Mouse (Mus musculus): Measurements from ENCODE around the gene Irx5. TPM values are rescaled to one million over a fixed set of nuclear protein-coding genes. Genes with fewer than 3 reads are reported as not detected.
A peak's percentile ranks its signal among the peaks of the same experiment; 100 is the strongest.

The Irx5 gene
- polyA plus RNA-seq, 1 experiment from 2014 or later = 5.7 TPM

DNA sequence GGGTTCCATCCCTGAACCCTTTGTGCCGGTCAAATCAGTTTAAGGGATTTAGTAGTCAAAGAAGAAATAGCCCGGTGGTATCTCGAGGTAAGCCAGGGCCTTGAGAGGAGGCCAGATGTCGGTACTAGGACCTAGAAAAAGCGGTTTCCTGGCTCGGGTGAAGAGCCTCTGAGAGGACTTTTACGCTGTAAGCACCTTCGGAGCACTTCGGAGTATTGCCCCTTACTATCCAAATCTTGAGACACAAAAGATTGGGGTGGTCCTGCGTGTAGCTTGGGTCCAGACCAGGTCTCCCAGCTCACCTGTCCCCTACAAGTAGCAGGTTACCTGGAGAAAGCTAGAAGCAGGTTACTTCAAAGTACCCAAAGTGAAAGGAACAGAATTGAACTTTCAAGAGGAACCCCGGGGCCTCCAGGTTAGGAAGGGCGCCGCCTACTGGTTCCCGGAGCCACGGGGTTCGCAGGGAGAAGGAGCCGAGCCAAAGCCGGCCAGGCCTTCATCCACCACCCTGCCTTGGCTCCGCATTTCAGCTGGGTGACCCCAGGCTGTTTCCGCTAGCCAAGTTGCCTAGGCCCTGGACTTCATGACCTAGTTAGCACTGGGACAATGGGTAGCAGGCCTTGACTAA is 6.8 kb downstream of the Irx5 start:
- Histone ChIP-seq H3K36me3 (ENCODE audit: control insufficient read depth, insufficient read depth, low read length) (no peaks in the 10 kb centered on the region), H3K27ac (ENCODE audit: low read depth, low read length) (no peak overlapping the region), H3K9ac (replicated peaks; ENCODE audit: low read depth, low read length) (no peak overlapping the region), H3K4me2 (ENCODE audit: low read depth, low read length) (peak overlapping the region; percentile 38), H3K27me3 (ENCODE audit: control insufficient read depth, insufficient read depth, low read length) (peaks cover 21% of the 10 kb centered on the region), H3K4me3 (ENCODE audit: low read depth, low read length) (peak overlapping the region; percentile 5; the same call in 1 of the 2 replicates), H3K4me1 (ENCODE audit: control insufficient read depth, insufficient read depth, low read length) (peaks cover 9% of the 10 kb centered on the region; the same call in 1 of the 2 replicates), H3K9me3 (ENCODE audit: control insufficient read depth, low read length) (no peaks in the 10 kb centered on the region)
- WGBS = 7% methylated on average over 20 of the region's 20 CpGs
- ATAC-seq (ENCODE audit: low read depth) = no peak

GRCm38 (mm10) chr8:92364776-92365240 is 7.4 kb downstream of the Irx5 start:
- H3K27me3 ChIP-seq (ENCODE audit: control insufficient read depth, insufficient read depth, low read length) = peaks cover 21% of the 10 kb centered on the region
- no peak overlapping the region; the same call in 1 of the 2 replicates for H3K4me3 ChIP-seq (ENCODE audit: low read depth, low read length)
- H3K36me3 ChIP-seq (ENCODE audit: control insufficient read depth, insufficient read depth, low read length) = no peaks in the 10 kb centered on the region
- ATAC-seq (ENCODE audit: low read depth) = no peak
- 15% methylated on average over 20 of the region's 20 CpGs for WGBS
- peak overlapping the region; percentile 38 for H3K4me2 ChIP-seq (ENCODE audit: low read depth, low read length)
- H3K9me3 ChIP-seq (ENCODE audit: control insufficient read depth, low read length) = no peaks in the 10 kb centered on the region
- no peak overlapping the region for H3K9ac ChIP-seq (replicated peaks; ENCODE audit: low read depth, low read length)
- no peak overlapping the region for H3K27ac ChIP-seq (ENCODE audit: low read depth, low read length)
- peaks cover 9% of the 10 kb centered on the region; the same call in 1 of the 2 replicates for H3K4me1 ChIP-seq (ENCODE audit: control insufficient read depth, insufficient read depth, low read length)

- Histone ChIP-seq H3K4me2 (ENCODE audit: low read depth, low read length) (peak overlapping the region; percentile 28; the same call in 1 of the 2 replicates), H3K4me1 (ENCODE audit: control insufficient read depth, insufficient read depth, low read length) (peaks cover 9% of the 10 kb centered on the region; the same call in 1 of the 2 replicates), H3K9ac (replicated peaks; ENCODE audit: low read depth, low read length) (0 out of 2 replicates have a peak overlapping the region, but pooled peaks have one; percentile 9), H3K36me3 (ENCODE audit: control insufficient read depth, insufficient read depth, low read length) (no peaks in the 10 kb centered on the region), H3K4me3 (ENCODE audit: low read depth, low read length) (peak overlapping the region; percentile 8; the same call in 1 of the 2 replicates), H3K9me3 (ENCODE audit: control insufficient read depth, low read length) (no peaks in the 10 kb centered on the region), H3K27me3 (ENCODE audit: control insufficient read depth, insufficient read depth, low read length) (peaks cover 19% of the 10 kb centered on the region), H3K27ac (ENCODE audit: low read depth, low read length) (no peak overlapping the region)
- ATAC-seq (ENCODE audit: low read depth) = no peak
- whole genome bisulfite sequencing = 3% methylated on average over 36 of the region's 36 CpGs
Measured at GRCm38 (mm10) chr8:92365241-92365943, 8.0 kb downstream of the Irx5 start.

- no peak for ATAC-seq (ENCODE audit: low read depth)
- H3K27me3 ChIP-seq (ENCODE audit: control insufficient read depth, insufficient read depth, low read length) = peaks cover 17% of the 10 kb centered on the region
- H3K27ac ChIP-seq (ENCODE audit: low read depth, low read length) = no peak overlapping the region
Measured at GRCm38 (mm10) chr8:92365944-92366735, 8.7 kb downstream of the Irx5 start.

DNA sequence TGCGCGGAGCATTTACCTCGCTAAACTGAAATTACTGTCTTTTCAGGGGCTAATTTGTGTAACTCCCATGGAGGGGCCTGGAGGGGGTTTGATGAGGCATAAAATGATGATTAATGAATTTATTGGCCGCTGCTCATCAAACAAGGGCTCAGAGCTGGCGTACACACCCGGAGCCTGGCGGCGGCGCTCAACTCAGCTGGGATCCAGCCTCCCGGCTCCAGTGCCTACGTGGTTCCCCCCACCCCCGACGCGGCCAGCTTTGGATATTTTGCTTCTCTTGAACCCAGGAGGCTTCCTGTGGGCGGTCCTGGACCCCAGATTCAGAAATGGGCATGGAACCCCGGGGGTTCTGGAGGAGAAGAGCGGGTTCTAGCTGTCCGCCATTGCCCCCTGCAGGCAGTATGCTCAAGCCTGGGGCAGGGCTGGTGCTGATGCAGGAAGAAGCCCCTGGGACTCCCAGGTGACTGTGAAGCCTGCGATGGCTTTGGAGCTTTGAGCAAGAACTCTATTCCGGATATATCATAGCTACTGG is 9.4 kb downstream of the Irx5 start:
- WGBS = 4% methylated on average over 20 of the region's 20 CpGs
- ATAC-seq (ENCODE audit: low read depth) = no peak

More at GRCm38 (mm10) chr8:92365944-92366735, 8.7 kb downstream of the Irx5 start:
- Histone ChIP-seq H3K9me3 (ENCODE audit: control insufficient read depth, low read length) (no peaks in the 10 kb centered on the region), H3K4me1 (ENCODE audit: control insufficient read depth, insufficient read depth, low read length) (peaks cover 9% of the 10 kb centered on the region; the same call in 1 of the 2 replicates), H3K36me3 (ENCODE audit: control insufficient read depth, insufficient read depth, low read length) (no peaks in the 10 kb centered on the region), H3K4me2 (ENCODE audit: low read depth, low read length) (peak overlapping the region; percentile 28; the same call in 1 of the 2 replicates), H3K4me3 (ENCODE audit: low read depth, low read length) (peak overlapping the region; percentile 8; the same call in 1 of the 2 replicates), H3K9ac (replicated peaks; ENCODE audit: low read depth, low read length) (0 out of 2 replicates have a peak overlapping the region, but pooled peaks have one; percentile 9)
- 5% methylated on average over 26 of the region's 26 CpGs for WGBS

DNA sequence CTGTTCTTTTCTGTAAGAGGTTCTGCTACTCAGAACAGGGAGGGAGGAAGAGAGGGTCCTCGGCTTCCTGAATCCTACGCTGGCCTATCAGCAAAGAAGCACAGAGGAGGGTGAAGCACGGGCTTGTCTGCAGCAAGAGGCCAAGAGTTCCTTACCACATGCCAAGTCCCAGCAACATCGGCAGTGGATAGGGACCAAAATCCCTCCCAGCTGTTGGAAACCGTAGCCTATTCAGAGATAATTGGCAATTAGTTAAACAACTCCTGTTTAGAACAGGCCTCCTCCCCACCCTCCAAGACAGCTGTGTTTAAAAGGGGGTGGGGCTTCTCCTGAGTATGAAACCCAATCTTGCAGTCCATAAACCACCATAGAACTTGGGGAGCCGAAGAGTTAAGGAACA is 22.1 kb downstream of the Irx5 start:
- ATAC-seq (ENCODE audit: low read depth) = no peak
- no peak overlapping the region for H3K27ac ChIP-seq (ENCODE audit: low read depth, low read length)

More for the DNA sequence above, 9.4 kb downstream of the Irx5 start:
- H3K4me2 ChIP-seq (ENCODE audit: low read depth, low read length) = peak overlapping the region; percentile 3; the same call in 1 of the 2 replicates
- H3K27ac ChIP-seq (ENCODE audit: low read depth, low read length) = no peak overlapping the region
- no peaks in the 10 kb centered on the region for H3K36me3 ChIP-seq (ENCODE audit: control insufficient read depth, insufficient read depth, low read length)
- H3K4me1 ChIP-seq (ENCODE audit: control insufficient read depth, insufficient read depth, low read length) = peaks cover 9% of the 10 kb centered on the region; the same call in 1 of the 2 replicates
- H3K4me3 ChIP-seq (ENCODE audit: low read depth, low read length) = no peak overlapping the region
- no peaks in the 10 kb centered on the region for H3K9me3 ChIP-seq (ENCODE audit: control insufficient read depth, low read length)
- H3K9ac ChIP-seq (replicated peaks; ENCODE audit: low read depth, low read length) = no peak overlapping the region
- H3K27me3 ChIP-seq (ENCODE audit: control insufficient read depth, insufficient read depth, low read length) = peaks cover 14% of the 10 kb centered on the region

DNA sequence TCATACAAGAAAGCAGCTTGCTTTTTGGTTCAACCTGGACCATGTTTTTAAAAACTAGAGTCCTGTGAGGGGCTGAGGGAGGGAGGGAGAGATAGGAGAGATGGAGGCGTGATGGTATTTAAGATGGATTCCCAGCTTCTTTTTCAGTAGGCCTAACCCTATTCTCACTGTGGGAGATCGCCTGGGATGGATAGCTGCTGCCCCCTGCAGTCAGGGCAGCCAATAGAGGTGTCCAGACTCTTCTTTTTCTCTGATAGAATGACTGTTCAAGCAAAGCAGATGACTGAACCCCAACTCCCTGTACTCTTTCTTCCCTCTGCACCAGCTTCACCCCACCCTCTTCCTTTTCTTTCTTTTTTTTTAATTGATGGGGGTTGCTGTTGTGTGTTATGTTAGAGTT is 23.1 kb downstream of the Irx5 start:
- Histone ChIP-seq H3K4me2 (ENCODE audit: low read depth, low read length) (no peak overlapping the region), H3K4me3 (ENCODE audit: low read depth, low read length) (no peak overlapping the region), H3K4me1 (ENCODE audit: control insufficient read depth, insufficient read depth, low read length) (no peaks in the 10 kb centered on the region), H3K9me3 (ENCODE audit: control insufficient read depth, low read length) (no peaks in the 10 kb centered on the region), H3K36me3 (ENCODE audit: control insufficient read depth, insufficient read depth, low read length) (no peaks in the 10 kb centered on the region), H3K27ac (ENCODE audit: low read depth, low read length) (no peak overlapping the region), H3K9ac (replicated peaks; ENCODE audit: low read depth, low read length) (no peak overlapping the region), H3K27me3 (ENCODE audit: control insufficient read depth, insufficient read depth, low read length) (0 out of 2 replicates have a peak, but pooled peaks cover 2% of the 10 kb centered on the region)
- no peak for ATAC-seq (ENCODE audit: low read depth)
- 55% methylated on average over 2 of the region's 2 CpGs for WGBS

More for the DNA sequence above, 22.1 kb downstream of the Irx5 start:
- H3K4me1 ChIP-seq (ENCODE audit: control insufficient read depth, insufficient read depth, low read length) = no peaks in the 10 kb centered on the region
- 21% methylated on average over 6 of the region's 6 CpGs for WGBS
- H3K4me2 ChIP-seq (ENCODE audit: low read depth, low read length) = no peak overlapping the region
- H3K36me3 ChIP-seq (ENCODE audit: control insufficient read depth, insufficient read depth, low read length) = no peaks in the 10 kb centered on the region
- H3K4me3 ChIP-seq (ENCODE audit: low read depth, low read length) = no peak overlapping the region
- H3K27me3 ChIP-seq (ENCODE audit: control insufficient read depth, insufficient read depth, low read length) = peaks cover 5% of the 10 kb centered on the region; the same call in 1 of the 2 replicates
- H3K9me3 ChIP-seq (ENCODE audit: control insufficient read depth, low read length) = no peaks in the 10 kb centered on the region
- H3K9ac ChIP-seq (replicated peaks; ENCODE audit: low read depth, low read length) = no peak overlapping the region

DNA sequence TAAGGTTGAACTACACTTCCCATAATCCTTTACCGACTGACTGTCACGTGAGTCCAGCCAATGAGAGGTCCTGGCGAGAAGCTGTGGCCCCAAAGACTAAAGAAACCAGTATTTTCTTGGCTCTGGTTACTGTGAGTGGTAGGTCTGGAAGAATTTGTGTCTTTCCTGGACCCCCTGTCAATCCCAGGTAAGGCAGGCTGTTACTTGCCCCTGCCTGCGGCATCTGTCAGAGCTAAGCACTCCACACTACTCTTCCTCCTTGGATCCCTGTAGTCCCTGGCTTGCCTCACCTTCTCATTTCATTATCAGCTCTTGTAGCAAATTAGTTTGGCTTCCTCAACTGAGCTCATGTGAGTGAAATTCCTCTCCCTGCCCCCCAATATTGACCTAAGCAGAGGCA is 30.5 kb downstream of the Irx5 start:
- Histone ChIP-seq H3K36me3 (ENCODE audit: control insufficient read depth, insufficient read depth, low read length) (no peaks in the 10 kb centered on the region), H3K9ac (replicated peaks; ENCODE audit: low read depth, low read length) (no peak overlapping the region), H3K4me2 (ENCODE audit: low read depth, low read length) (no peak overlapping the region), H3K4me1 (ENCODE audit: control insufficient read depth, insufficient read depth, low read length) (no peaks in the 10 kb centered on the region), H3K9me3 (ENCODE audit: control insufficient read depth, low read length) (no peaks in the 10 kb centered on the region), H3K27me3 (ENCODE audit: control insufficient read depth, insufficient read depth, low read length) (no peaks in the 10 kb centered on the region), H3K27ac (ENCODE audit: low read depth, low read length) (no peak overlapping the region), H3K4me3 (ENCODE audit: low read depth, low read length) (no peak overlapping the region)
- ATAC-seq (ENCODE audit: low read depth) = no peak
- 81% methylated on average over 4 of the region's 4 CpGs for whole genome bisulfite sequencing
